Mouse (Mus musculus): ENCODE data around the gene Pigz. TPM values are rescaled to one million over a fixed set of nuclear protein-coding genes. Genes with fewer than 3 reads are reported as not detected.

Gene Pigz
- total and polyA plus RNA-seq, 3 experiments = 0.23 to 0.28 TPM; not detected in 1

GRCm38 (mm10) chr16:31993946-31994345, 60.3 kb downstream of the Pigz start:
- TF ChIP-seq UBTF (IDR thresholded peaks at IDR 0.05; ENCODE audit: borderline replicate concordance, insufficient read depth, low read depth, low read length) = no peak
- TF ChIP-seq GATA1 (IDR thresholded peaks at IDR 0.05; ENCODE audit: low read depth, low read length) = no peak
- no peak for TF ChIP-seq MAZ (IDR thresholded peaks at IDR 0.05; ENCODE audit: low read depth, low read length)
- TF ChIP-seq RAD21 (IDR thresholded peaks at IDR 0.05; ENCODE audit: low read depth, low read length) = no peak
- TF ChIP-seq ZC3H11A (IDR thresholded peaks at IDR 0.05; ENCODE audit: low read depth, low read length) = no peak
- no peak for TF ChIP-seq MAFK (IDR thresholded peaks at IDR 0.05; ENCODE audit: borderline replicate concordance, low read depth, low read length)
- no peak for TF ChIP-seq POLR2A (IDR thresholded peaks at IDR 0.05; ENCODE audit: control insufficient read depth in 1 of 2, insufficient read depth in 1 of 2, low read depth in 1 of 2, low read length in 2 of 2, poor library complexity in 1 of 2)
- TF ChIP-seq ZNF384 (IDR thresholded peaks at IDR 0.05; ENCODE audit: low read depth, low read length) = no peak
- TF ChIP-seq MXI1 (IDR thresholded peaks at IDR 0.05; ENCODE audit: low read depth, low read length) = no peak
- Histone ChIP-seq H3K9me3 (replicated peaks; ENCODE audit: insufficient read depth, low read length) (no peaks in the 10 kb centered on the region), H3K9ac (ENCODE audit: control insufficient read depth, low read depth, low read length, poor library complexity, severe bottlenecking) (no peak overlapping the region), H3K36me3 (ENCODE audit: control insufficient read depth in 1 of 2, insufficient read depth in 2 of 2, low read length in 2 of 2) (peaks cover 0 to 12% of the 10 kb centered on the region in 2 experiments; a peak in 2 of 4 replicates), H3K27ac (ENCODE audit: control insufficient read depth, low read depth, low read length) (no peak overlapping the region), H3K4me1 (ENCODE audit: control insufficient read depth in 1 of 2, insufficient read depth in 2 of 2, low read length in 2 of 2) (no peaks in the 10 kb centered on the region), H3K27me3 (ENCODE audit: control insufficient read depth in 1 of 2, insufficient read depth in 2 of 2, low read length in 2 of 2) (no peaks in the 10 kb centered on the region), H3K4me3 (ENCODE audit: control insufficient read depth in 1 of 2, insufficient read depth in 1 of 2, low read depth in 2 of 2, low read length in 2 of 2) (no peak overlapping the region), H3K79me2 (ENCODE audit: control insufficient read depth, insufficient read depth, low read length, poor library complexity) (peaks cover 19% of the 10 kb centered on the region)
- DNase-seq (ENCODE audit: low read depth, low spot score) = no peak

Other genes with a start within 250 kb of the Pigz start
- not detected in 2 replicates for gene Meltf, start 55.0 kb upstream of the Pigz start, total RNA-seq (2012; rRNA removed)
- not detected for gene Meltf, start 55.0 kb upstream of the Pigz start, polyA plus RNA-seq (2012; ENCODE audit: insufficient read depth in 1 of 2, insufficient read length in 2 of 2, low read depth in 1 of 2, low replicate concordance in 2 of 2, missing spikeins in 1 of 2)
- gene 0610012G03Rik, start 14.6 kb downstream of the Pigz start, total RNA-seq (2012; rRNA removed) = 41.9 and 44.4 TPM in 2 replicates
- 10 to 100 TPM in 1 of 2 experiments, not detected in 1; 56.2 TPM for gene 0610012G03Rik, start 14.6 kb downstream of the Pigz start, polyA plus RNA-seq (2012; ENCODE audit: insufficient read depth in 1 of 2, insufficient read length in 2 of 2, low read depth in 1 of 2, low replicate concordance in 2 of 2, missing spikeins in 1 of 2)
- 79.6 and 100 TPM in 2 replicates for gene Ncbp2, start 14.7 kb downstream of the Pigz start, total RNA-seq (2012; rRNA removed)
- 100 to 1,000 TPM in 1 of 2 experiments, not detected in 1; 222 TPM for gene Ncbp2, start 14.7 kb downstream of the Pigz start, polyA plus RNA-seq (2012; ENCODE audit: insufficient read depth in 1 of 2, insufficient read length in 2 of 2, low read depth in 1 of 2, low replicate concordance in 2 of 2, missing spikeins in 1 of 2)
- gene Senp5, start 69.4 kb downstream of the Pigz start, total RNA-seq (2012; rRNA removed) = 9.2 and 10.3 TPM in 2 replicates
- gene Senp5, start 69.4 kb downstream of the Pigz start, polyA plus RNA-seq (2012; ENCODE audit: insufficient read depth in 1 of 2, insufficient read length in 2 of 2, low read depth in 1 of 2, low replicate concordance in 2 of 2, missing spikeins in 1 of 2) = 10 to 100 TPM in 1 of 2 experiments, not detected in 1; 12.5 TPM
- 23.0 and 23.4 TPM in 2 replicates for gene Pak2, start 145.5 kb downstream of the Pigz start, total RNA-seq (2012; rRNA removed)
- 10 to 100 TPM; 34.1 to 67.2 TPM for gene Pak2, start 145.5 kb downstream of the Pigz start, polyA plus RNA-seq (2012; ENCODE audit: insufficient read depth in 1 of 2, insufficient read length in 2 of 2, low read depth in 1 of 2, low replicate concordance in 2 of 2, missing spikeins in 1 of 2)
- 22.3 and 24.0 TPM in 2 replicates for gene Pigx, start 165.9 kb downstream of the Pigz start, total RNA-seq (2012; rRNA removed)
- gene Pigx, start 165.9 kb downstream of the Pigz start, polyA plus RNA-seq (2012; ENCODE audit: insufficient read depth in 1 of 2, insufficient read length in 2 of 2, low read depth in 1 of 2, low replicate concordance in 2 of 2, missing spikeins in 1 of 2) = 10 to 100 TPM in 1 of 2 experiments, not detected in 1; 29.5 TPM
- 7.1 and 7.3 TPM in 2 replicates for gene Cep19, start 165.9 kb downstream of the Pigz start, total RNA-seq (2012; rRNA removed)
- gene Cep19, start 165.9 kb downstream of the Pigz start, polyA plus RNA-seq (2012; ENCODE audit: insufficient read depth in 1 of 2, insufficient read length in 2 of 2, low read depth in 1 of 2, low replicate concordance in 2 of 2, missing spikeins in 1 of 2) = 1 to 10 TPM in 1 of 2 experiments, not detected in 1; 8.7 TPM
- 56.1 and 59.8 TPM in 2 replicates for gene Nrros, start 231.7 kb downstream of the Pigz start, total RNA-seq (2012; rRNA removed)
- gene Nrros, start 231.7 kb downstream of the Pigz start, polyA plus RNA-seq (2012; ENCODE audit: insufficient read depth in 1 of 2, insufficient read length in 2 of 2, low read depth in 1 of 2, low replicate concordance in 2 of 2, missing spikeins in 1 of 2) = 10 to 100 TPM in 1 of 2 experiments, not detected in 1; 55.9 TPM
- gene Bex6, start 246.0 kb downstream of the Pigz start, total RNA-seq (2012; rRNA removed) = not detected in 2 replicates
- gene Bex6, start 246.0 kb downstream of the Pigz start, polyA plus RNA-seq (2012; ENCODE audit: insufficient read depth in 1 of 2, insufficient read length in 2 of 2, low read depth in 1 of 2, low replicate concordance in 2 of 2, missing spikeins in 1 of 2) = not detected

All from MEL (cell line).